Mouse (Mus musculus) WW6 (cell line): ENCODE results near the gene Kif3a.

Experiments used
- DNase-seq: peaks from one replicate; pipeline ENCODE4 v3.0.0-alpha.2; 2013; ENCODE audit warnings: low read depth, low spot score

The Kif3a gene

GRCm38 (mm10) chr11:53616748-53617558, 49.8 kb downstream of the Kif3a start:
- DNase-seq = no peak

DNA sequence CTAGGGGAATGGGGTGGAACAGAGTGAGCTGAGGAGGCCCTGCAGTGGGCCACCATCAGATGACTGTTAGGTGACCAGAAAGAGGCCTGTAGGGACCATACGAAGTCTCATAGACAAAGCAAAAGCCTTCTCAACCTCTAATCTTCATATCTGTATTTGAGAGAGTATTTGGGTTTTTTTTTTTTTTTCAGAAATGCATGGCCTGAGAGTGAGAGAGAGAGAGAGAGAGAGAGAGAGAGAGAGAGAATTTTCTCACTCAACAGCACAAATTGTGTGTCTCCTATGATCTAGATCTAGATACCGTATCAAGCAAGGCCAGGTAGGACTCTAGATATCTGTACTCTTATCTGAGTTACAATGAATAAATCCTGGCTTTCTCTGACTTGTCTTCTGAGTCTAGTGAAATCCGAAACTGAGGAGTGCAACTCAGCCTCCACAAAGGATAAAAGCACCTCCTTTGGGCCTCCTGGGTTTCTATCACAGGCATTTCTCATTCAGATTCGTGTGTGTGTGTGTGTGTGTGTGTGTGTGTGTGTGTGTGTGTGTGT, 50.5 kb downstream of the Kif3a start:
- DNase-seq = no peak

GRCm38 (mm10) chr11:53618619-53619198, 51.5 kb downstream of the Kif3a start, which contains the start of gene Il4:
TSS of gene Il4 (minus strand) at chr11:53618669.
- DNase-seq = no peak

DNA sequence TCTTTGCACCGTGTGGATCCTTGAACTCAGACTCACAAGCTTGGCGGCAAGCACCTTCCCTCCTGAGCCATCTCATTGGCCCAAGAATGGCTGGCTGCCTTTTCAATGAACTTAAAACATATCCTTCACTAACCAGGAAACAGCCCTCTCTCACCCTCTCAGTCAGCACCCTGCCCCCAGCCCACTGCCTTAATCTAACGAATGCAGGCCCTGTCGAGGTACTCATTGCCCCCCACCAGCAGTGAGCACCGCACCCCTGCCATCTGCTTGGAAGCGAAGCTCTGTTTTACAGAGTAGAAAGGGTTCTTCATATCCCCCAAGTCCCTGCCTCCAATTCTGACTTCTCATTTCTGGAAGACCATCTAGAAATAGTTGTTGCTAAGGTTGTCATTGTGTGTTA, 52.2 kb downstream of the Kif3a start:
- no peak for DNase-seq

DNA sequence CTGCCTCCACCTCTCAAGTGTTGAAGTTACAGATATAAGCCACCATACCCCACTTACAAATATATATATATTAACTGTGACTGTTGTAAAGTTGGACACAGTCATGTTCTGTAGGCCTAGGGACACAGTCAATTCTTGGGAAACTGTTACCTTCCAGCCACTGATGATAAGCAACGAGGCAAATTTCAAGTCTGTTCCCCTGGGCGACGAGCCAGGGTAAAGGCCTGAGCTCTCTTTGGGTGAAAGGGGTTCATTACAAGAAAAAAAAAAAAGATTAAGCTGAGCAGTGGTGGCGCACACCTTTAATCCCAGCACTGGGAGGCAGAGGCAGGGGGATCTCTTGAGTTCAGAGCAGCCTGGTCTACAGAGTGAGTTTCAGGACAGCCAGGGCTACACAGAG, 52.9 kb downstream of the Kif3a start:
- no peak for DNase-seq

DNA sequence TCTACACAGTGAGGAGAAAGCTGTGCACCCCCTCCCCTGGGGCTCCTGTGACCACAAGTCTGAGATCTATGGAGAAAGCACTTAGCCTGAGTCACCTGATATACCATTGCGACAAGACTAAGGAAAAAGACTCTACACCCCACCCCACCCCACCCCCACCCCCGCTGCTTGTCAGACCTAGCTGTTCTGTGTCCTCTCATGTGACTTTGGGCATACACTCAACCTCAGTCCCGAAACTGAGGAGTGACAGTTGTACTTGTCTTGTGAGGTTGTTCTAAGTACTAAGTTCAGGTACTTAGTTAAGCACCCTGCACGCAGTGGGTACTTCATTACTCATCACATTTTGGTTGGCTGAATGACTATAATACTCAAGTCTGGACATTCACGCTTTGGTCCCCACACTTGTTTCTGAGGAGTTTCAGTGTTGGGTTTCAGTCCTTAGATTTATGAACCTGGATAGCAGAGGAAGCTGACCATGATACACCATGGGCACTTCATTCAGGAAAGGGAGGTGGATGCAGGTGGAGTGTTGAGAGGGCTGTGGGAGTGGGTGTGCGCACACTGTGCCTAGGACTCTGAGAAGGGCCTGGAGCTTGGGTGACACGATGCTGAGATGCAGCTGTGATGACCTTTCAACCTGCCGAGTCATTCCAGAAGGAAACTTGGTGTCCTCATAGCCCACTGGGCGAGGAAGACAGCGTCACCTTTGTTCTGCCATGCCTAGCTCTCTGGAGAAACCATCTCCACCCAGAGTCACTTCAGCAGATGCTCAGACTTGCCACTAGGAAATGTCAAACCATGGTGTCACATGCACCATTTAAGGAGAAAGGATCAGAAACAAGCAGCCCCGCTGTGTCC, 54.6 kb downstream of the Kif3a start:
- DNase-seq = no peak

DNA sequence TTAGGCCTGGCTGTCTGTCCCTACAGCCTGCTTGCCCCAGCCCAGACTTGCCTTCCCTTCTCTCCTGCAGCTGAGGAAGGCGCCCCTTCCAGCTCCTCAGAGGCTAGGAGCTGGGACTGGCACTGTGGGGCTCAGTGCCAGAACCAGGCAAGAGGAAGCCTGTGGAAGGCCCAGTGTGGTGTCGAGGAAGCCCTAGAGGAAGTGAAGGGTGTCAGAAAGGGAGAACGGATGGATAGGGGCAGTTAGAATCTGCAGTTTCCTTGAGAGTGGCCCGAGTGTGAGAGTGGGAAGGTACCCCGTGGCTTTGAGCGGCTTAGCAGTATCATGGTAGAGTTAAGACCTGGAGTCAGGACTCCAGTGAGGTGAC, 55.2 kb downstream of the Kif3a start:
- DNase-seq = no peak

- DNase-seq = no peak
These were observed 56.4 kb downstream of the Kif3a start for GRCm38 (mm10) chr11:53623573-53623972.

- no peak for DNase-seq
These were observed 56.9 kb downstream of the Kif3a start for GRCm38 (mm10) chr11:53624124-53624523.

DNA sequence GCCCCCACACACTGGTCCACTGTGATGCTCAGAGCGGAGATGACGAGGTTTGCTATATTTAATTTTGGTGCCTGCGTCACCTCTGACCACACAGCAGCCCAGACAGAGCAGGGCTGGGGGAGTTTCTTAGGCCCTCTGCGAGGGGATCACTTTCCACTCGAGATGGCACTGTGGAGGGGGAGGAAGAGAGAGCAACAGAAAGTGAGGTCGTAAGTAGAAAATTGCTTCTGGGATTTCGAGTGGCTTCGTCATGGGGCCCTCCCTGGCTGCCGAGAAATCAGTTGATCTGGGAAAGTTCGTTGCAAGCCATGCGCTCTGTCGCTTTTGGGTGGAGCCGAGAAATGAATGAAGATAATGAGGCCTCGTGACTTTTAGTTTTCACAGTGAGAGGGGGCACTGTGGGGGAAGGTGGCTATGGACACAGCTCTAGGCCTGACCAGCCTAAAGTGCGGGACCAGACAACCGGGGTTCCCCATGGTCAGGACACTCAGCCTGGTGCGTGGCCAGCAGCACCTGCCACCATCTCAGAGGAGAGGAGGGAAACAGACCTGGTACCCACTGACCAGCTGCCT, 59.7 kb downstream of the Kif3a start:
- no peak for DNase-seq

DNA sequence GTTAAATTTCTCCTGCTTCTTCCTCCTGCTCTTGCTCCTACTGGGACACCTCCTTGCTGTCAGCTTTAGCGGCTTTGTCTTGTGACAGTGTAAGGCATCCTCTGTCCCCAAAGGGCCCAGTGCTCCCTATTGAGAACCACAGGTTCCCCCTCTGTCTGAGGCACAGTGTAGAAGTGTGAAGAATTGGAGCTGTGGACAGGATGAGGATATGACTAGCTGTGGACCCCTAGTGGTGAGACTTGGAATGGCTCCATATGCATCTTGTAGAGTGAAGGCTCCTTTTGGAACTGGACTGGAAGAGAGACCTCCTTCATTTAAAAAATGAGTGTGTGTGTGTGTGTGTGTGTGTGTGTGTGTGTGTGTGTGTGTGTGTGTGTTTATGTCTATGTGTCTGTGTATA, 60.7 kb downstream of the Kif3a start:
- peak; percentile 63 for DNase-seq

- DNase-seq = no peak
These were observed 65.0 kb downstream of the Kif3a start for GRCm38 (mm10) chr11:53632122-53632733.

- DNase-seq = no peak
These were observed 66.5 kb downstream of the Kif3a start for GRCm38 (mm10) chr11:53633644-53634043.

DNA sequence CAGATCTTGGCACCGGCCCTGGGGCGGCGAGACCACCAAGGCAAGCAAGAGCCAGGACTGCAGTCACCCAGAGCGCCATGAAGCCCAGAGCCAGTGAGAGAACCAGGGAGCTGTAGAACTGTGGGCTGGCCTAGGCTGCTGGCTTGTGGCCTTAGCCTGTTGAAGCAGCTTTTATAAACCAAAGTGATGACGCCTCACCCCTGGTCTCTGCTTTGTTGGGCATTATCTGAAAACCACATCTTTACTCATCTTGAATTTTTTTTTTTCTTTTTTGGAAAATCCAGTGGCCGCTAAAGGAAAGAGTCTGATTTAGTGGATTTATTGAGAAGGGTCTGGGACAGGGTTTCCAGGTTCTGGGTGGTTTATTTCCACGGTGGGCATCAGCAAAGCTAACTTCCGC, 67.4 kb downstream of the Kif3a start, which contains the start of gene Il13:
Gene Il13 (minus strand): TSS at position 147 of the 400 bp plus-strand sequence.
- DNase-seq = no peak

GRCm38 (mm10) chr11:53635590-53636182, 68.5 kb downstream of the Kif3a start:
- no peak for DNase-seq

DNA sequence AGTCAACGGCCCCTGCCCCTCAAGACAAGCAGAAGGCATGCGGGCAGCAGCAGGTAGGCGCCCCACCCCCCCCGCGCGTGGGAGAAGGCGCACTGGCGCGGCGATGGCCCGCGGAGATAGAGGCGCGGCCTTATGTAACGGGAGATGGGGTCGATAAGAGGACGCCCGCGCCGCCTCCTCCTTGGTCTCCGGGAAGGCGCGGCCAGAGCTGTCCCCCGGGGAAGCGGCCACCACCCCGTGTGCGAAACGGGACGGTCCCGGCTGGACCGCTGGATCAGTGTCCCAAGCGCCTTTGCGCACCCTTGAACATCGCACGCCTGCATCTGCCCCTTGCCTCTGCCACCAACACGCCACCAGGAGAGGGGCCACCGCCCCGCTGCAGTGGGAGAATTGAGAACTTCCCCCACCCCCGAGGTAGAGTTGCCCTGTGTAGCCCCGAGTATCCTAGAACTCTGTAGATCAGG, 69.0 kb downstream of the Kif3a start:
- DNase-seq = no peak

DNA sequence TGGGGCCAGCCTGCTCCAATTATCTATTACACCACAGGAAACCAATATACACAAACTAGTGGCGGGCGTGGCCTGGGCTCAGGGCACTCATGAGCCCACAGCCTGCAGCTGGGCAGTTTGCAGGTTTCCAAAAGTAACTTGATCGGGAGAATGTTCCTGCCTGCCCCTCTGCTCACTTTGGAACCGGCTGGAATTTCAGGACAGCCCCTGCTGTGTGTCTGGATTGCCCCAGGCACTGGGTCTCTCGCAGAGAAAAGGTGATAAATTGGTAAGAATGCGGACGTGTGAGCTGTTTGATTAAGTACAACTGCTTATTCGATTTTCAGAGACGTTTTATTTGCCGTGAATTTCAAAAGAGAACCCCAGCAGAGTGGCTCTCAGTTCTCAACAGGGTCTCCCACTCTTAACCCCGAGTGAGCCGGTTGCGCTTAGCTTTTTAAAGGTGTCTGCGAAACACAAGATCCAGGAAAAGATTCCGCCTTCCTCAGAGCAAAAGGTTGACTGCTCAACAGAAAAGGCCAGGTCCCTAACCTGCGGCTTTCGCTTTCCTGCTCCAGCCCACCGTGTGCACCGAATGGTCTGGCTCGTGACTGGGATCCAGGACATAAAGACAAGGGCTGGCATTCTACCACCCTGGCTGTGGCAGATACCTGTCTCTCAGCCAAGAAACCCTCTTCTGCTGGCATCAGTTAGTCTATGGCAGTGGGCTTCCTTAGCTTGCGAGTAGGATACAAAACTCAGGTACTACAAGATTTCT, 70.0 kb downstream of the Kif3a start:
- no peak for DNase-seq

- DNase-seq = no peak
These were observed 70.7 kb downstream of the Kif3a start for GRCm38 (mm10) chr11:53637803-53638260.

DNA sequence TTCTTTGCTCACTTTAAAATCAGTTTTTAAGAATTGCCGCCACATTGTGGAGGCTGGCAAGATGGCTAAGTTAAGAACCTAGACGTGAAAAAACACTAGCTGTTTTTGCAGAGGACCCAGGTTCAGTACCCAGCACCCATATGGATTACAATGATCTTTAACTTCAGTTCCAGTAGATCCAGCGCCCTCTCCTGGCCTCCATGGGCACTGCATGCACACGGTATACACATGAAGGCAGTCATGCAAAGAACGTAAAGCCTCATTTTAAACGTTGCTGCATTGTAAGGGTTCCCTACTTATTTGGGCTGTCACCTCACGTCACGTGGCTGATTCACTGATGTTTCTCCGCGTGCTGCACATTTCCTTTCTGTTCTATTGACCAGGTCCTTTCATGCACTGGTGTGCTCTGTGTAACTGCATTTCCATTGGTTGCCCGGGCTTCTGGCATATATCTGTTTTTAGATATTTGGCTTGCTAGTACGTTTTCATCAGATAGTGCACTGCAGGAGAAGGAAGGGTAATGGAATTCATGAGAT, 75.6 kb downstream of the Kif3a start:
- no peak for DNase-seq

DNA sequence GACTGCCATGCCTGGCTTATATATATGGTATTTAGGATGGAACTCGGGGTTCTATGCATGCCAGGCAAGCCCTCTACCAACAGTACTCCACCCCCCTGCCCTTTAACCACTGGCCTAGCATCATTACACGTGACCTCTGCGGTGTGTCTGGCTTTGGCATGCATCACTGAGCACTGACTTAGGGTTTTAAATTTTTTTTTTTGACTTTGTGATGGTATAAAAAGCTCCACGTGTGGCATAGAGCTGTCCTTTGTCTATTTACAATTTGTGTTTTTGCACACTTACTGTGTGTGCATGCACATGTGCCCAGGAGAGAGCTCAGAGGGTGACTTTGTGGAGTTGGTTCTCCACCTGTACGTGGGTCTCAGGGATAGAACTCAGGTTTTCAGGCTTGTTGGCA, 76.8 kb downstream of the Kif3a start:
- no peak for DNase-seq
